Mouse (Mus musculus): ENCODE data around the gene 1110025L11Rik. TPM values are rescaled to one million over a fixed set of nuclear protein-coding genes. Genes with fewer than 3 reads are reported as not detected.

1110025L11Rik gene
- polyA plus RNA-seq (2014; fragmentation: Illumina TruSeq; extraction: RNeasy Lipid Tissue Mini Kit (QIAGEN cat#74804); ENCODE audit: low read depth, low replicate concordance), result not detected

DNA sequence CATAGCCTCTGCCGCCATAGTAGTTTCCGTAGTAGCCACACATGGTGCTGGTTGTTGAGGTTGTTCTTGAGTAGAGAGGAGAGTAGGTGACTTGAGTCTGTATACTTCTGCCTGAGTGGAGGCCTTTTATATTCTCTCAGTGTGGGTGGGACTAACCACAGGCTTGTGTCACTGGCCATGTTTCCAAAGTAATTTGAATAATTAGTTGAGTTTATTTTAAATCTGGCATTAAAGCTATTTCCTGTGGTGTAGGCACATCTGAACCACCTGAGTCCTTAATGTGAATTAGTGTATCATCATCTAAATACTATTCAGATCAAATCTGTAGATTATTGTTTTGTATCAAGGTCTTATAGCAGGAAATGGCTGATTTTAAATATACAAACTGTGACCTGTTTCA is at the start of gene 1110025L11Rik:
Gene 1110025L11Rik (minus strand): TSS at position 101 of the 400 bp plus-strand sequence.

DNA sequence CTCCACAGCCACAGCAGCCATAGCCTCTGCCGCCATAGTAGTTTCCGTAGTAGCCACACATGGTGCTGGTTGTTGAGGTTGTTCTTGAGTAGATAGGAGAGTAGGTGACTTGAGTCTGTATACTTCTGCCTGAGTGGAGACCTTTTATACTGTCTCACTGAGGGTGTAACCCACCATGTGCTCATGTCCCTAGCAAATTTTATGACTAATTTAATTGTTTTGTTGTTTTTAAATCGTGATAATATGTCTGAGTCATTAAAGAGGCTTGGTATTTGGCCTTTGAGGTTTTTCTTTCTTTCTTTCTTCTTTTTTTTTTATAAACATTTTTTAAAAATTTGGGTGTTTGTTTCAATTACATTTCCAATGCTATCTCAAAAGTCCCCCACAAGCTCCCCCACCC is 16.0 kb downstream of the 1110025L11Rik start, which contains the start of gene Krtap6-5:
Gene Krtap6-5 (minus strand): TSS at position 101 of the 400 bp plus-strand sequence.

GRCm38 (mm10) chr16:89041372-89041771 is 22.4 kb downstream of the 1110025L11Rik start, which contains the start of gene Gm10228:
Gene Gm10228, minus strand, starts transcription at chr16:89041472.

GRCm38 (mm10) chr16:89031399-89031798 is 32.4 kb downstream of the 1110025L11Rik start, which contains the start of gene Krtap6-1:
Gene Krtap6-1, plus strand, starts transcription at chr16:89031699.

GRCm38 (mm10) chr16:89014984-89015383 is 48.8 kb downstream of the 1110025L11Rik start, which contains the start of gene Gm10229:
Gene Gm10229, plus strand, starts transcription at chr16:89015284.

Other genes starting within 250 kb of the 1110025L11Rik start
- gene Krtap15, start 243.8 kb downstream of the 1110025L11Rik start, polyA plus RNA-seq (2014; fragmentation: Illumina TruSeq; extraction: RNeasy Lipid Tissue Mini Kit (QIAGEN cat#74804); ENCODE audit: low read depth, low replicate concordance), result not detected
- not detected for gene Krtap14, start 237.9 kb downstream of the 1110025L11Rik start, polyA plus RNA-seq (2014; fragmentation: Illumina TruSeq; extraction: RNeasy Lipid Tissue Mini Kit (QIAGEN cat#74804); ENCODE audit: low read depth, low replicate concordance)
- gene Krtap19-1, start 194.6 kb downstream of the 1110025L11Rik start, polyA plus RNA-seq (2014; fragmentation: Illumina TruSeq; extraction: RNeasy Lipid Tissue Mini Kit (QIAGEN cat#74804); ENCODE audit: low read depth, low replicate concordance), result not detected
- gene Krtap19-2, start 189.7 kb downstream of the 1110025L11Rik start, polyA plus RNA-seq (2014; fragmentation: Illumina TruSeq; extraction: RNeasy Lipid Tissue Mini Kit (QIAGEN cat#74804); ENCODE audit: low read depth, low replicate concordance), result not detected
- gene Krtap19-3, start 186.0 kb downstream of the 1110025L11Rik start, polyA plus RNA-seq (2014; fragmentation: Illumina TruSeq; extraction: RNeasy Lipid Tissue Mini Kit (QIAGEN cat#74804); ENCODE audit: low read depth, low replicate concordance), result not detected
- not detected for gene Krtap19-4, start 178.9 kb downstream of the 1110025L11Rik start, polyA plus RNA-seq (2014; fragmentation: Illumina TruSeq; extraction: RNeasy Lipid Tissue Mini Kit (QIAGEN cat#74804); ENCODE audit: low read depth, low replicate concordance)
- not detected for gene Krtap19-5, start 167.5 kb downstream of the 1110025L11Rik start, polyA plus RNA-seq (2014; fragmentation: Illumina TruSeq; extraction: RNeasy Lipid Tissue Mini Kit (QIAGEN cat#74804); ENCODE audit: low read depth, low replicate concordance)
- gene Krtap19-9b, start 131.7 kb downstream of the 1110025L11Rik start, polyA plus RNA-seq (2014; fragmentation: Illumina TruSeq; extraction: RNeasy Lipid Tissue Mini Kit (QIAGEN cat#74804); ENCODE audit: low read depth, low replicate concordance), result not detected
- gene Krtap16-3, start 101.1 kb downstream of the 1110025L11Rik start, polyA plus RNA-seq (2014; fragmentation: Illumina TruSeq; extraction: RNeasy Lipid Tissue Mini Kit (QIAGEN cat#74804); ENCODE audit: low read depth, low replicate concordance), result not detected
- not detected for gene Krtap22-2, start 53.2 kb downstream of the 1110025L11Rik start, polyA plus RNA-seq (2014; fragmentation: Illumina TruSeq; extraction: RNeasy Lipid Tissue Mini Kit (QIAGEN cat#74804); ENCODE audit: low read depth, low replicate concordance)
- gene Gm10229, start 48.7 kb downstream of the 1110025L11Rik start, polyA plus RNA-seq (2014; fragmentation: Illumina TruSeq; extraction: RNeasy Lipid Tissue Mini Kit (QIAGEN cat#74804); ENCODE audit: low read depth, low replicate concordance), result not detected
- gene Krtap6-1, start 32.3 kb downstream of the 1110025L11Rik start, polyA plus RNA-seq (2014; fragmentation: Illumina TruSeq; extraction: RNeasy Lipid Tissue Mini Kit (QIAGEN cat#74804); ENCODE audit: low read depth, low replicate concordance), result not detected
- not detected for gene Gm10228, start 22.5 kb downstream of the 1110025L11Rik start, polyA plus RNA-seq (2014; fragmentation: Illumina TruSeq; extraction: RNeasy Lipid Tissue Mini Kit (QIAGEN cat#74804); ENCODE audit: low read depth, low replicate concordance)
- not detected for gene Krtap6-5, start 16.1 kb downstream of the 1110025L11Rik start, polyA plus RNA-seq (2014; fragmentation: Illumina TruSeq; extraction: RNeasy Lipid Tissue Mini Kit (QIAGEN cat#74804); ENCODE audit: low read depth, low replicate concordance)
- gene Krtap6-3, start 20.0 kb upstream of the 1110025L11Rik start, polyA plus RNA-seq (2014; fragmentation: Illumina TruSeq; extraction: RNeasy Lipid Tissue Mini Kit (QIAGEN cat#74804); ENCODE audit: low read depth, low replicate concordance), result not detected
- not detected for gene Gm6358, start 76.8 kb upstream of the 1110025L11Rik start, polyA plus RNA-seq (2014; fragmentation: Illumina TruSeq; extraction: RNeasy Lipid Tissue Mini Kit (QIAGEN cat#74804); ENCODE audit: low read depth, low replicate concordance)
- not detected for gene Gm10061, start 87.1 kb upstream of the 1110025L11Rik start, polyA plus RNA-seq (2014; fragmentation: Illumina TruSeq; extraction: RNeasy Lipid Tissue Mini Kit (QIAGEN cat#74804); ENCODE audit: low read depth, low replicate concordance)
- gene Gm9789, start 94.0 kb upstream of the 1110025L11Rik start, polyA plus RNA-seq (2014; fragmentation: Illumina TruSeq; extraction: RNeasy Lipid Tissue Mini Kit (QIAGEN cat#74804); ENCODE audit: low read depth, low replicate concordance), result not detected
- gene Gm7735, start 105.5 kb upstream of the 1110025L11Rik start, polyA plus RNA-seq (2014; fragmentation: Illumina TruSeq; extraction: RNeasy Lipid Tissue Mini Kit (QIAGEN cat#74804); ENCODE audit: low read depth, low replicate concordance), result not detected
- gene 1110057P08Rik, start 110.7 kb upstream of the 1110025L11Rik start, polyA plus RNA-seq (2014; fragmentation: Illumina TruSeq; extraction: RNeasy Lipid Tissue Mini Kit (QIAGEN cat#74804); ENCODE audit: low read depth, low replicate concordance), result not detected
- gene Krtap20-2, start 141.9 kb upstream of the 1110025L11Rik start, polyA plus RNA-seq (2014; fragmentation: Illumina TruSeq; extraction: RNeasy Lipid Tissue Mini Kit (QIAGEN cat#74804); ENCODE audit: low read depth, low replicate concordance), result not detected

Measured in sigmoid colon, adult 10 weeks (tissue).